Mouse (Mus musculus) lung, postnatal 0 days (tissue): Measurements from ENCODE around the gene Asic1.

ENCODE experiments used
- CTCF ChIP-seq: IDR thresholded peaks from 2 replicates; pipeline ENCODE4 v1.5.1; 2016; ENCODE audit warnings: antibody characterized with exemption, mild to moderate bottlenecking
- EP300 ChIP-seq: IDR thresholded peaks from 2 replicates; pipeline ENCODE4 v1.6.1; 2016; ENCODE audit warnings: antibody characterized with exemption, mild to moderate bottlenecking, control low read depth

DNA sequence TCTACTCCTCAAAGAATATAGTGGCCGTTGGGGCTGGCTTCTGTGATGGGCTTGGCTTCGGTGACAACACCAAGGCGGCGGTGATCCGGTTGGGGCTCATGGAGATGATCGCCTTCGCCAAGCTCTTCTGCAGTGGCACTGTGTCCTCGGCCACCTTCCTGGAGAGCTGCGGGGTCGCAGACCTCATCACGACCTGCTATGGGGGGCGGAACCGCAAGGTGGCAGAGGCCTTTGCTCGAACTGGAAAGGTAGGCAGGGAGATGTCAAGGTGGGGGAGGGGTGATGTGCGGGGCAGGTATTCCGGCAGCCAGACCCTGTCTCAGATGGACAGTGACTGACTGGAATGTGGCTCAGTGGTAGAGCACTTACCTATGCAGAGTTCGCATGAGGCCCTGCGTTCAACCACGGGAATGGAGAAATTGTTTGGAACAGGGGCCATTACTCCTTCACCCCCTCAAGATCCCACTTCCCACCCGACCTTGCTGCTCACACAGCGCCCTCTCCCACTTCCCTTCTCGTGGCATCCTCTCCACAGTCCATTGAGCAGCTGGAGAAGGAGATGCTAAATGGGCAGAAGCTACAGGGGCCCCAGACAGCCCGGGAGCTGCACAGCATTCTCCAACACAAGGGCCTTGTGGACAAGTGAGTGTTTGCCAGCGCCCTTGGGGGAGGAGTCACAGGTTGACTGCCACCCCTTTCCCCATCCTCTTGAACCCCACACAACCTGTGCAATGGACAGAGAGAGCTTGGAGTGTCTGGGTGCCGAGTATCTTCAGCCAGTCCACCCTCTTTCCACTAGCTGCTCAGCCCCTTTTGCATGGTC, 52.0 kb downstream of the Asic1 start:
- TF ChIP-seq EP300 = no peak
- no peak for TF ChIP-seq CTCF
